Mouse (Mus musculus): Measurements from ENCODE around the gene Mpped2. TPM values are rescaled to one million over a fixed set of nuclear protein-coding genes. Genes with fewer than 3 reads are reported as not detected.

The Mpped2 gene
- total RNA-seq (2021) = 10 to 100 TPM; 40.4 to 41.7 TPM
- long read RNA-seq, transcript Mpped2-202 (7 exons, 2,848 nt) = major isoform, 29 of 33 reads
- long read RNA-seq, partial matches to known transcripts = 1 of 33 reads
- long read RNA-seq, other reads (novel, unspliced or antisense) = 3 of 33 reads

- peak; percentile 24 to 49 for DNase-seq (ENCODE audit: low spot score in 2 of 2)
Observed at GRCm38 (mm10) chr2:106692783-106693701, at the start of gene Mpped2. Gene Mpped2 (plus strand): TSS chr2:106693269.

- no peak for DNase-seq (ENCODE audit: low spot score in 2 of 2)
Observed at GRCm38 (mm10) chr2:106644782-106645181, 48.3 kb upstream of the Mpped2 start.

- peak; percentile 87 to 95 for DNase-seq (ENCODE audit: low spot score in 2 of 2)
Observed at GRCm38 (mm10) chr2:106649686-106650570, 43.1 kb upstream of the Mpped2 start.

GRCm38 (mm10) chr2:106652151-106652550 lies 40.9 kb upstream of the Mpped2 start:
- DNase-seq (ENCODE audit: low spot score in 2 of 2) = no peak

GRCm38 (mm10) chr2:106652741-106653140 lies 40.3 kb upstream of the Mpped2 start:
- no peak for DNase-seq (ENCODE audit: low spot score in 2 of 2)

GRCm38 (mm10) chr2:106653261-106653660 lies 39.8 kb upstream of the Mpped2 start:
- DNase-seq (ENCODE audit: low spot score in 2 of 2) = no peak

GRCm38 (mm10) chr2:106655271-106655670 lies 37.8 kb upstream of the Mpped2 start:
- no peak for DNase-seq (ENCODE audit: low spot score in 2 of 2)

GRCm38 (mm10) chr2:106665271-106665670 lies 27.8 kb upstream of the Mpped2 start:
- DNase-seq (ENCODE audit: low spot score in 2 of 2) = no peak

GRCm38 (mm10) chr2:106674319-106674718 lies 18.8 kb upstream of the Mpped2 start:
- DNase-seq (ENCODE audit: low spot score in 2 of 2) = no peak

- DNase-seq (ENCODE audit: low spot score in 2 of 2) = no peak
Observed at GRCm38 (mm10) chr2:106677449-106677848, 15.6 kb upstream of the Mpped2 start.

- DNase-seq (ENCODE audit: low spot score in 2 of 2) = no peak
Observed at GRCm38 (mm10) chr2:106679720-106680455, 13.2 kb upstream of the Mpped2 start.

GRCm38 (mm10) chr2:106683185-106683831 lies 9.8 kb upstream of the Mpped2 start:
- no peak for DNase-seq (ENCODE audit: low spot score in 2 of 2)

GRCm38 (mm10) chr2:106683832-106684231 lies 9.2 kb upstream of the Mpped2 start:
- no peak for DNase-seq (ENCODE audit: low spot score in 2 of 2)

- no peak for DNase-seq (ENCODE audit: low spot score in 2 of 2)
Observed at GRCm38 (mm10) chr2:106691753-106692363, 1.2 kb upstream of the Mpped2 start.

- no peak for DNase-seq (ENCODE audit: low spot score in 2 of 2)
Observed at GRCm38 (mm10) chr2:106692405-106692782, 675 bp upstream of the Mpped2 start.

GRCm38 (mm10) chr2:106693702-106694566 lies 865 bp downstream of the Mpped2 start:
- DNase-seq (ENCODE audit: low spot score in 2 of 2) = peak in 1 of 2 experiments; percentile 61

GRCm38 (mm10) chr2:106694567-106694885 lies 1.5 kb downstream of the Mpped2 start:
- DNase-seq (ENCODE audit: low spot score in 2 of 2) = no peak

GRCm38 (mm10) chr2:106694886-106695733 lies 2.0 kb downstream of the Mpped2 start:
- peak in 1 of 2 experiments; percentile 57 for DNase-seq (ENCODE audit: low spot score in 2 of 2)

Measured in layer of hippocampus, adult 18-20 months (tissue).